Comparison of ENCODE assay signal across 8 mouse cellular contexts in genomic region chr2:27515341-27516166, GRCm38 (mm10). TPM values are rescaled to one million over a fixed set of nuclear protein-coding genes. Genes with fewer than 3 reads are reported as not detected.
DNase-seq lines count a peak whose midpoint lies in the region; ATAC-seq lines count a peak whose summit lies in the region.

No protein-coding gene starts in this region.

- peak overlapping the region; percentile 74 for H3K4me3 ChIP-seq in heart, embryonic 11.5 days (ENCODE audit: low read depth, low read length)
- H3K4me3 ChIP-seq in hindbrain, embryonic 15.5 days: peak overlapping the region; percentile 77
- peak overlapping the region; percentile 93 for H3K4me3 ChIP-seq in liver, embryonic 11.5 days (ENCODE audit: low read depth, low read length)
- peak overlapping the region; percentile 97 for H3K4me3 ChIP-seq in stomach, embryonic 16.5 days (replicated peaks; ENCODE audit: low read length)

- no peak for DNase-seq in heart, postnatal 4 days
- peak; percentile 51 for DNase-seq in embryo, embryonic 10 days (ENCODE audit: low spot score)
- peak; percentile 57 for DNase-seq in liver, embryonic 11.5 days (ENCODE audit: low spot score)
- DNase-seq in layer of hippocampus, adult 9-10 months (ENCODE audit: low spot score): no peak

- ATAC-seq in heart, embryonic 11.5 days (replicated peaks; ENCODE audit: insufficient number of reproducible peaks, low FRiP score, low TSS enrichment): peak; percentile 43
- ATAC-seq in CD4-positive, CD25-positive, alpha-beta regulatory T cell, adult 4 months: peak; percentile 34
- ATAC-seq in hindbrain, embryonic 15.5 days (ENCODE audit: low FRiP score, low read depth): peak; percentile 38
- peak; percentile 37 for ATAC-seq in liver, embryonic 11.5 days (replicated peaks; ENCODE audit: low FRiP score)
- ATAC-seq in stomach, embryonic 16.5 days (ENCODE audit: insufficient read depth, low FRiP score): no peak

- H3K4me2 ChIP-seq in heart, embryonic 11.5 days: peak overlapping the region; percentile 97
- peak overlapping the region; percentile 94 for H3K4me2 ChIP-seq in hindbrain, embryonic 15.5 days
- peak overlapping the region; percentile 78 for H3K4me2 ChIP-seq in liver, embryonic 11.5 days
- peak overlapping the region; percentile 94 for H3K4me2 ChIP-seq in stomach, embryonic 16.5 days (ENCODE audit: low read depth, low read length)

- H3K9me3 ChIP-seq in heart, embryonic 11.5 days (replicated peaks; ENCODE audit: control insufficient read depth, low read length): no peaks in the 10 kb centered on the region
- H3K9me3 ChIP-seq in hindbrain, embryonic 15.5 days: no peaks in the 10 kb centered on the region
- H3K9me3 ChIP-seq in liver, embryonic 11.5 days (ENCODE audit: control insufficient read depth, low read length): peaks cover 3% of the 10 kb centered on the region; the same call in 1 of the 2 replicates
- H3K9me3 ChIP-seq in stomach, embryonic 16.5 days (replicated peaks; ENCODE audit: control insufficient read depth, low read length): no peaks in the 10 kb centered on the region

- no peaks in the 10 kb centered on the region for H3K27me3 ChIP-seq in heart, embryonic 11.5 days (ENCODE audit: control insufficient read depth, insufficient read depth, low read length)
- H3K27me3 ChIP-seq in hindbrain, embryonic 15.5 days: no peaks in the 10 kb centered on the region
- H3K27me3 ChIP-seq in liver, embryonic 11.5 days (replicated peaks; ENCODE audit: control insufficient read depth, insufficient read depth, low read length): no peaks in the 10 kb centered on the region
- no peaks in the 10 kb centered on the region for H3K27me3 ChIP-seq in stomach, embryonic 16.5 days (ENCODE audit: control insufficient read depth, insufficient read depth, low read length)

- peak overlapping the region; percentile 86 for H3K9ac ChIP-seq in heart, embryonic 11.5 days (ENCODE audit: low read depth, low read length)
- peak overlapping the region; percentile 90 for H3K9ac ChIP-seq in hindbrain, embryonic 15.5 days
- peak overlapping the region; percentile 95 for H3K9ac ChIP-seq in liver, embryonic 11.5 days (ENCODE audit: low read depth, low read length)
- H3K9ac ChIP-seq in stomach, embryonic 16.5 days (ENCODE audit: low read length): peak overlapping the region; percentile 93

- H3K36me3 ChIP-seq in heart, embryonic 11.5 days (ENCODE audit: control insufficient read depth, insufficient read depth, low read length): peaks cover 14% of the 10 kb centered on the region
- H3K36me3 ChIP-seq in hindbrain, embryonic 15.5 days: peaks cover 23% of the 10 kb centered on the region
- H3K36me3 ChIP-seq in liver, embryonic 11.5 days (ENCODE audit: control insufficient read depth, insufficient read depth, low read length): peaks cover 15% of the 10 kb centered on the region
- H3K36me3 ChIP-seq in stomach, embryonic 16.5 days (ENCODE audit: control insufficient read depth, insufficient read depth, low read length): no peaks in the 10 kb centered on the region

- H3K4me1 ChIP-seq in heart, embryonic 11.5 days (ENCODE audit: control insufficient read depth, insufficient read depth, low read length): peaks cover 24% of the 10 kb centered on the region
- H3K4me1 ChIP-seq in hindbrain, embryonic 15.5 days (replicated peaks): peaks cover 33% of the 10 kb centered on the region
- H3K4me1 ChIP-seq in liver, embryonic 11.5 days (replicated peaks; ENCODE audit: control insufficient read depth, insufficient read depth, low read length): peaks cover 24% of the 10 kb centered on the region
- peaks cover 20% of the 10 kb centered on the region; the same call in 1 of the 2 replicates for H3K4me1 ChIP-seq in stomach, embryonic 16.5 days (ENCODE audit: control insufficient read depth, insufficient read depth, low read length)

- 1% methylated on average over 40 of the region's 40 CpGs for WGBS in heart, embryonic 11.5 days (ENCODE audit: insufficient replicate concordance)
- WGBS in hindbrain, embryonic 15.5 days: under 1% methylated on average over 40 of the region's 40 CpGs
- WGBS in liver, embryonic 11.5 days: under 1% methylated on average over 40 of the region's 40 CpGs
- under 1% methylated on average over 40 of the region's 40 CpGs for WGBS in stomach, embryonic 16.5 days

- H3K27ac ChIP-seq in heart, embryonic 11.5 days (ENCODE audit: low read depth, low read length): peak overlapping the region; percentile 90
- H3K27ac ChIP-seq in hindbrain, embryonic 15.5 days (replicated peaks): peak overlapping the region; percentile 91
- peak overlapping the region; percentile 82 for H3K27ac ChIP-seq in liver, embryonic 11.5 days (ENCODE audit: low read depth, low read length)
- H3K27ac ChIP-seq in stomach, embryonic 16.5 days (ENCODE audit: low read length): peak overlapping the region; percentile 92

RNA-seq across cellular contexts. Expression of gene Wdr5, which starts 0.6 kb away (rescaled TPM):
- polyA plus RNA-seq in heart, embryonic 11.5 days (2014; fragmentation: Nextera tagmentation; extraction: Ambion mirVana): 37.2 and 40.1 TPM in 2 replicates
- total RNA-seq in heart, postnatal 4 days (2021): 10 to 100 TPM; 31.4 to 34.2 TPM
- 10 to 100 TPM; 15.6 to 17.1 TPM for polyA plus RNA-seq in CD4-positive, CD25-positive, alpha-beta regulatory T cell, adult 4 months (2017; shearing (Covaris generic))
- polyA plus RNA-seq in hindbrain, embryonic 15.5 days (2015; fragmentation: Nextera tagmentation; extraction: Ambion mirVana): 44.2 and 45.9 TPM in 2 replicates
- 76.7 and 78.0 TPM in 2 replicates for polyA plus RNA-seq in liver, embryonic 11.5 days (2014; fragmentation: Nextera tagmentation; extraction: Ambion mirVana)
- polyA plus RNA-seq in stomach, embryonic 16.5 days (2015; fragmentation: Nextera tagmentation; extraction: Ambion mirVana): 45.6 TPM in 2 replicates

RNA-seq across cellular contexts. Expression of gene Brd3, which starts 8.1 kb away (rescaled TPM):
- polyA plus RNA-seq in heart, embryonic 11.5 days (2014; fragmentation: Nextera tagmentation; extraction: Ambion mirVana): 99.5 and 116 TPM in 2 replicates
- 10 to 100 TPM; 57.5 to 59.6 TPM for total RNA-seq in heart, postnatal 4 days (2021)
- 10 to 100 TPM; 33.5 to 34.3 TPM for polyA plus RNA-seq in CD4-positive, CD25-positive, alpha-beta regulatory T cell, adult 4 months (2017; shearing (Covaris generic))
- polyA plus RNA-seq in hindbrain, embryonic 15.5 days (2015; fragmentation: Nextera tagmentation; extraction: Ambion mirVana): 109 and 132 TPM in 2 replicates
- polyA plus RNA-seq in liver, embryonic 11.5 days (2014; fragmentation: Nextera tagmentation; extraction: Ambion mirVana): 111 and 113 TPM in 2 replicates
- polyA plus RNA-seq in stomach, embryonic 16.5 days (2015; fragmentation: Nextera tagmentation; extraction: Ambion mirVana): 79.3 and 85.4 TPM in 2 replicates

Comparison
In these comparisons a context has a peak if more than half of its experiments do, and no peak if none do; other contexts are left out.
1. DNase-seq: peak in embryo, embryonic 10 days (single experiment) and liver, embryonic 11.5 days (single experiment); none in heart, postnatal 4 days (single experiment) and layer of hippocampus, adult 9-10 months (single experiment).
2. Peak in every context shown above with its lines, with median percentiles within 50 percentile points of each other: H3K27ac ChIP-seq, H3K4me2 ChIP-seq, H3K4me3 ChIP-seq and H3K9ac ChIP-seq.